Mouse (Mus musculus): ENCODE results near the gene Nupl1. TPM values are rescaled to one million over a fixed set of nuclear protein-coding genes. Genes with fewer than 3 reads are reported as not detected.

Nupl1 gene
- total RNA-seq, 2 experiments from 2014 or later, result not detected

GRCm38 (mm10) chr14:60219886-60220285 lies 31.3 kb downstream of the Nupl1 start:
- DNase-seq, result no peak

GRCm38 (mm10) chr14:60217616-60218015 lies 33.6 kb downstream of the Nupl1 start:
- no peak for DNase-seq

- DNase-seq, result no peak
Observed at GRCm38 (mm10) chr14:60216125-60216524, 35.1 kb downstream of the Nupl1 start.

GRCm38 (mm10) chr14:60215000-60215399 lies 36.2 kb downstream of the Nupl1 start:
- DNase-seq, result no peak

- DNase-seq, result no peak
Observed at GRCm38 (mm10) chr14:60214040-60214439, 37.2 kb downstream of the Nupl1 start.

- no peak for DNase-seq
Observed at GRCm38 (mm10) chr14:60209166-60209565, 42.1 kb downstream of the Nupl1 start.

GRCm38 (mm10) chr14:60204993-60205392 lies 46.2 kb downstream of the Nupl1 start:
- DNase-seq, result no peak

GRCm38 (mm10) chr14:60196884-60197283 lies 54.3 kb downstream of the Nupl1 start, which contains the start of gene Atp8a2:
TSS of gene Atp8a2 (minus strand) at chr14:60197179.
- no peak for DNase-seq

GRCm38 (mm10) chr14:60195999-60196398 lies 55.2 kb downstream of the Nupl1 start:
- no peak for DNase-seq

- no peak for DNase-seq
Observed at GRCm38 (mm10) chr14:60194606-60195005, 56.6 kb downstream of the Nupl1 start.

- DNase-seq, result peak; percentile 14
Observed at GRCm38 (mm10) chr14:60189771-60190170, 61.5 kb downstream of the Nupl1 start.

GRCm38 (mm10) chr14:60188201-60188825 lies 62.9 kb downstream of the Nupl1 start:
- DNase-seq, result no peak

- DNase-seq, result no peak
Observed at GRCm38 (mm10) chr14:60181306-60181705, 69.9 kb downstream of the Nupl1 start.

GRCm38 (mm10) chr14:60178571-60178955 lies 72.7 kb downstream of the Nupl1 start:
- no peak for DNase-seq

- DNase-seq, result no peak
Observed at GRCm38 (mm10) chr14:60177614-60178570, 73.3 kb downstream of the Nupl1 start.

GRCm38 (mm10) chr14:60176891-60177613 lies 74.2 kb downstream of the Nupl1 start:
- DNase-seq, result peak; percentile 61

GRCm38 (mm10) chr14:60176469-60176890 lies 74.8 kb downstream of the Nupl1 start:
- DNase-seq, result no peak

GRCm38 (mm10) chr14:60172286-60173055 lies 78.8 kb downstream of the Nupl1 start:
- DNase-seq, result peak; percentile 25

GRCm38 (mm10) chr14:60170845-60171610 lies 80.2 kb downstream of the Nupl1 start:
- DNase-seq, result no peak

- DNase-seq, result no peak
Observed at GRCm38 (mm10) chr14:60163367-60163766, 87.9 kb downstream of the Nupl1 start.

- no peak for DNase-seq
Observed at GRCm38 (mm10) chr14:60152373-60152772, 98.9 kb downstream of the Nupl1 start.

All from heart, postnatal 4 days (tissue).